Mouse (Mus musculus) G1E (cell line): Measurements from ENCODE around the gene Ldlrap1.

Experiments
- CTCF ChIP-seq: IDR thresholded peaks from 2 replicates; pipeline ENCODE4 v1.5.1; 2012; ENCODE audit warnings: low read depth, low read length, inconsistent platforms, mixed read lengths
- GATA1 ChIP-seq: IDR thresholded peaks from 2 replicates; pipeline ENCODE4 v1.6.1; 2012; ENCODE audit warnings: borderline replicate concordance, low read length, inconsistent platforms, mixed read lengths

GRCm38 (mm10) chr4:134759564-134759963 lies 8.3 kb downstream of the Ldlrap1 start:
- TF ChIP-seq GATA1 (no peak), CTCF (no peak)
